Mouse (Mus musculus) heart, embryonic 13.5 days (tissue): ENCODE data around the gene Klhl40. TPM values are rescaled to one million over a fixed set of nuclear protein-coding genes. Genes with fewer than 3 reads are reported as not detected.

Experiments
- ATAC-seq: fragments of 200-750 bp; cut with Nextera tagmentation; 2 replicates; pipeline ENCODE4 v1.8.0; 2017; ENCODE audit warnings: moderate TSS enrichment; ENCODE audit not compliant: insufficient number of reproducible peaks, low FRiP score, low TSS enrichment; ENCODE audit errors: extremely low read depth
- H3K27ac ChIP-seq: fragments of 300-500 bp; sonication (generic); replicated peaks from 2 replicates; pipeline ENCODE4 v1.5.1; 2015; ENCODE audit warnings: moderate library complexity, mild to moderate bottlenecking, inconsistent platforms
- H3K27me3 ChIP-seq: fragments of 300-500 bp; sonication (generic); replicated peaks from 2 replicates; pipeline ENCODE4 v1.6.1; 2015; ENCODE audit warnings: mild to moderate bottlenecking, inconsistent platforms
- H3K36me3 ChIP-seq: fragments of 300-500 bp; sonication (generic); 2 replicates; pipeline ENCODE4 v1.6.1; 2015; ENCODE audit warnings: mild to moderate bottlenecking, inconsistent platforms
- H3K4me1 ChIP-seq: fragments of 300-500 bp; sonication (generic); 2 replicates; pipeline ENCODE4 v1.6.1; 2015; ENCODE audit warnings: inconsistent platforms
- H3K4me2 ChIP-seq: fragments of 300-500 bp; sonication (generic); 2 replicates; pipeline ENCODE4 v1.6.1; 2015; ENCODE audit warnings: inconsistent platforms, mild to moderate bottlenecking, moderate library complexity
- H3K4me3 ChIP-seq: fragments of 300-500 bp; sonication (generic); 2 replicates; pipeline ENCODE4 v1.5.1; 2015; ENCODE audit warnings: moderate library complexity, mild to moderate bottlenecking, inconsistent platforms
- H3K9ac ChIP-seq: fragments of 300-500 bp; sonication (generic); 2 replicates; pipeline ENCODE4 v1.6.1; 2015; ENCODE audit warnings: inconsistent platforms, mild to moderate bottlenecking, moderate library complexity
- H3K9me3 ChIP-seq: fragments of 300-500 bp; sonication (generic); 2 replicates; pipeline ENCODE4 v1.6.1; 2016; ENCODE audit warnings: inconsistent platforms
- WGBS: fragments of 180-500 bp; shearing (Covaris S2); methylation state at CpG from one replicate; pipeline ENCODE4 v1.1.7; 2015; ENCODE audit warnings: mixed read lengths; 5-methylcytosine and 5-hydroxymethylcytosine counted together
- polyA plus RNA-seq: library from polyadenylated mRNA; unstranded; fragments of >200 nt; fragmentation: Nextera tagmentation; extraction: Ambion mirVana; gene quantifications from 2 replicates; pipeline ENCODE4 v1.2.1, GENCODE M21; 2015

Gene Klhl40
- polyA plus RNA-seq, 1 experiment from 2014 or later: 1.4 TPM

DNA sequence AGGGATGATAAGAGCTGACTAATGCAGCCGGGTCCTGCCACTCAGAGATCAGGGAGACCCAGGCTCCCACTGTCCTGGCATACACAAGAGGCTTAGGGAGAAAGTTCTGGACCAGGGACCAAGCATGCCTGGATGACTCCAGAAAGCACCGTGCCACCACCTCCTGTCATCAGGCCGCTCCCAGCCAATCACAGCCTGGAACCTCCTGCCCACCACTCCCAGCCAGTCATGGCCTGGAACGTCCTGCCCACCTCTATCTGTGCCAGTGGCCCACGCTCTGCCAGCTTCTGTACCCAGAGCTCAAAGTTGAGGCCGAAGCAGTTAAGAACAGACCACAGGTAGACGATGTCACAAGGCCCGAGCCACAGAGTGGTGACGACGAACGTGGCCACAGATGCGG lies 7.4 kb downstream of the Klhl40 start:
- Histone ChIP-seq H3K27ac (no peak overlapping the region), H3K9ac (no peak overlapping the region), H3K4me1 (0 out of 2 replicates have a peak, but pooled peaks cover 2% of the 10 kb centered on the region), H3K36me3 (no peaks in the 10 kb centered on the region), H3K27me3 (peaks cover 47% of the 10 kb centered on the region), H3K9me3 (no peaks in the 10 kb centered on the region), H3K4me2 (no peak overlapping the region), H3K4me3 (no peak overlapping the region)
- ATAC-seq: no peak
- 77% methylated on average over 12 of the region's 12 CpGs for WGBS

DNA sequence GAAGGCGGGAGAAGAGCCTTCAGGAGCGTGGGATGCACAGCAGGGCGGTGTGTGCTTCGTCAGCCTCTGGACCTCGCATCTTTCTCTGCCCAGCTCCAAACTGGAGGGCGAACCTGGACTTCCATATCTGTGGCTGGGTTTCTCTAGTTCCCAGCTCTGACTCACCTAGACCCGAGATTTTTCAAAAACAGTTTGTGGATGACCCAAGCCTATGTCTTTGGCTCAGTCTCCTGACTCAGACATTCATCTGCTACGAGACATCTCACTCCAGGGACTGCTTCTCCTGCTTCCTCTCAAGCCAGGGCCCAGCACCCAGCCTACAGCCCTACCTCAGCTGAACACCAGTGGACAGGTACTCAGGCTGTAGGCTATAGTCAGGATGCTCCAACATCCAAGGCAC lies 7.9 kb downstream of the Klhl40 start:
- Histone ChIP-seq H3K4me1 (peaks cover 3% of the 10 kb centered on the region; the same call in 1 of the 2 replicates), H3K4me3 (no peak overlapping the region), H3K9me3 (no peaks in the 10 kb centered on the region), H3K4me2 (no peak overlapping the region), H3K36me3 (no peaks in the 10 kb centered on the region), H3K9ac (no peak overlapping the region), H3K27me3 (peaks cover 45% of the 10 kb centered on the region), H3K27ac (no peak overlapping the region)
- ATAC-seq: no peak
- WGBS: 73% methylated on average over 8 of the region's 8 CpGs

DNA sequence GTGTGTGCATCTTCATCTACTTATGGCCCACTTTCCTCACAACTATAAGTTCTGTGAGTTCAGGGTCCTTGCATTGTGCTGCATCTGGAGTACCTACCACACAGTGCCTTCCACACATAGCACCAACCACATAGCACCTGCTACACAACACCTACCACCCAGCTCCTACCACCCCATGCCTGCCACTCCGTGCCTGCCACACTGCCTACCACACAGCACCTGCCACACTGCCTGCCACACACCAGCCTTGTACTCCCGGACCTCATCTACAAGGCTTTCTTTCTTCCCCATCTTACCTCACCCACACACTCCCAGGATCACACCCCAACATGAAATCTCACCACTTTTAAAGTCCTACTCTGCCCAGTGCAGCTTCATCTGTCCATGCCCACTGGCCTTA lies 9.0 kb downstream of the Klhl40 start:
- H3K9me3 ChIP-seq: no peaks in the 10 kb centered on the region
- no peaks in the 10 kb centered on the region for H3K36me3 ChIP-seq
- H3K4me2 ChIP-seq: no peak overlapping the region
- 63% methylated on average over 2 of the region's 2 CpGs for WGBS
- ATAC-seq: no peak
- peaks cover 14% of the 10 kb centered on the region for H3K4me1 ChIP-seq
- no peak overlapping the region for H3K27ac ChIP-seq
- H3K4me3 ChIP-seq: no peak overlapping the region
- peaks cover 37% of the 10 kb centered on the region for H3K27me3 ChIP-seq
- H3K9ac ChIP-seq: no peak overlapping the region

DNA sequence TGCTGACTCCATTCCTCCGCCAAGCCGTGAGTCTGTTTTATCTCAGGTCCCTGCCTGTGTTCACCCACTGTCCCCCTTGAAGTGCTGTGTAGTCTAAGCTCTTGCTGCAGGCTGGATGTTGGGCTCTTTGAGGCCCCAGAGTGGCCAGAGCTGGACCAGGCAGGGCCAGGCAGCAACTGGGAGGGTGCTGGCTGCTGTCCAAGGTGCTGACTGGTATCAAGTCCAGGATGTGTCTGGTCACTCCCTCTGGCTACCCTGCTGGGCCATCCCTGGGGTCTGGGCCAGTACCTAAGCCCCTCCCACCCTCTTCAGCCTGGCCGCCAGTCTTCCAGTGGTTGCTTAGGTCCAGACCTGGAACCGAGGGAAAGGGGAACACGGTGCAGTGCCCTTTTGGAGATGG lies 13.8 kb downstream of the Klhl40 start:
- peaks cover 36% of the 10 kb centered on the region for H3K27me3 ChIP-seq
- no peak; the same call in 1 of the 2 replicates for ATAC-seq
- peak overlapping the region; percentile 66 for H3K4me2 ChIP-seq
- H3K4me1 ChIP-seq: peaks cover 50% of the 10 kb centered on the region
- no peak overlapping the region for H3K9ac ChIP-seq
- H3K4me3 ChIP-seq: peak overlapping the region; percentile 45
- WGBS: 13% methylated on average over 5 of the region's 5 CpGs
- no peaks in the 10 kb centered on the region for H3K36me3 ChIP-seq
- no peaks in the 10 kb centered on the region for H3K9me3 ChIP-seq
- peak overlapping the region; percentile 87 for H3K27ac ChIP-seq

DNA sequence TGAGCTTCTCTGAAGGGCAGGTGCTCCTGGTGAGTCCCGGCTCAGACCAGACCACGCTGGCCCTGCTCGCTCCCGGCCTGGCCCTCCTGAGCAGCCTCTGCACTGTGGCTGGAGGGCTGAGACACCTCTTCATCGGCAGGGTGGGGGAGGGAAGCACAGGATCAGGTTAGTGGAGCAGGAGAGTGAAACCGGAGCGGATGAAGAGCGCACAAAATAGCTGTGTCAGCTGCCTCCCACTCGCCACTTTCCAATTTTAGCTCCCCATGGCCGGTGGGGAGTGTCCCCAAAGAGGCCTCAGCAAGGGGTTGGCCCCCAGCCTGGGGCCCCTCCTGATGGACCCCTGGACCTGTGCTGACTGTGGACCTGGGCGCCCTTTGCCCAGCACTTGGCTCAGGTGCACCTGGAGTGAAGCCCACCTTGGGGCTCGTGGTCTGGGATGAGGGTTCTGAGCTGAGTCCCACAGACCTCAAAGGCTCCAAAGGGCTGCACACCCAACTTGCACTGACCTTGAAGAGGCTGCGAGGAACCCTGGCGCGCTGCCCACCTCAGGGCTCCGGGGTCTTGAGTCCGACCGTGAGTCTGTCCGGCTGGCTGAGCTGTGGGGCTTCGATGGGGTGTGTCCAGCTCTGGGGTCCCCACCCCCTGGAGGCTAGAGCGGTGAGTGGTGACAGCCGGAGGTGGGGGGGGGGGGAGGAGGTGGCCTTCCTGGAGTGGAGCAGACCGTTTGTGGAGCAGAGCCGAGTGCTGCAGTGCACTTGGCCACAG lies 14.5 kb downstream of the Klhl40 start, which contains the start of gene Hhatl:
TSS of gene Hhatl (minus strand) at position 751 of the 765 bp plus-strand sequence.
- peak; percentile 43; the same call in 1 of the 2 replicates for ATAC-seq
- Histone ChIP-seq H3K9ac (peak within 1 kb of the TSS; percentile 66), H3K4me1 (peaks cover 50% of the 10 kb centered on the region), H3K4me2 (peak within 1 kb of the TSS; percentile 66), H3K36me3 (no peaks in the 10 kb centered on the region), H3K27me3 (peaks cover 37% of the 10 kb centered on the region), H3K4me3 (peak within 1 kb of the TSS; percentile 45), H3K9me3 (no peaks in the 10 kb centered on the region), H3K27ac (peak within 1 kb of the TSS; percentile 87)
- 29% methylated on average over 22 of the region's 24 CpGs for WGBS

DNA sequence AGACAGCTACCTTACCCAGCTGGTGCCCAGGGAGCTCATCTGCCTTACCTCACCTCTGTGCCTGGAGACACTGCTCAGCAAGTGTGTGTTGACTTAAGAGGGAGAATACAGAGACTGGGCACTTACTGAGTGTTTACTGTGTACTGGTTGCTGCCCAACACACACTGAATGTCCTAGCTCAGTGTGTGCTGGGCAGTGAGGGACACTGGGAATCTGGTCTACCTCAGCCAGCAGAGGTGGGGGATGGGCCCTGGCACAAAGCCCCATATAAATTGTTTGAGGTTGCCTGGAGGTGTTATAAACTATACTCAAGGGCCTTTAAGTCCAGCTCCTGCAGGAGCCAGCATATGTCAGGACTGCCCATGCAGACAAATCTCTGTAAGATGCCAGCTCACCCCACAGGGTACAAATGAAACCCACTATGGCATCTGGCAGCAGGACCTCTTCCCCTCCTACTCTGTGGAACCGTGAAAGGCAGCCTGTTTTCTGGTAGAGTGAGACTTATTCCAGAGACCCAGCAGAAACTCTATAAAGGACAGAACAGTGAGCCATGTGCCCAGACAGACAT lies 17.6 kb downstream of the Klhl40 start:
- Histone ChIP-seq H3K9ac (no peak overlapping the region; the same call in 1 of the 2 replicates), H3K27me3 (peaks cover 33% of the 10 kb centered on the region), H3K4me2 (no peak overlapping the region), H3K4me3 (no peak overlapping the region), H3K4me1 (peaks cover 59% of the 10 kb centered on the region), H3K27ac (no peak overlapping the region), H3K9me3 (no peaks in the 10 kb centered on the region), H3K36me3 (no peaks in the 10 kb centered on the region)
- no peak for ATAC-seq
- 66% methylated on average over 1 of the region's 1 CpGs for WGBS

DNA sequence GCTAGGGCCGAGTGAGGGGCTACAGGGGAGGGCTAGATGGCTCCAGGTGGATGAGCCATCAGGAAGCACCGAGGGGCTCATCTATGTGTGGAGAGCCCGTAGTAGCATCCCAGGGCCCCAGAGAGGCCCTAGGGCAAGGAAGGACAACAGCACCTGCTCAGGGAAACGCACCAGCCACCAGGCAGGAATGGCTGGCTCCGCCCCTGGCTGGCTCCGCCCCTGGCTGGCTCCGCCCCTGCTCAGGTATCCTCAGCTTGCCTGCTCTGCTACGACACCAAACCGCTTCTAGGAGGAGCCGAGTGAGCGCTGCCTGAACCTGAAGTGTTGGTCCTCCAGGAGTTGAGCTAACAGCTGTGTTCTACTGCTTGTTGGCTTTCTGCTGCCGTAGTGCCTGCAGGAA lies 20.3 kb downstream of the Klhl40 start:
- 15% methylated on average over 12 of the region's 12 CpGs for WGBS
- Histone ChIP-seq H3K27ac (no peak overlapping the region), H3K9me3 (no peaks in the 10 kb centered on the region), H3K27me3 (peaks cover 51% of the 10 kb centered on the region), H3K4me2 (no peak overlapping the region), H3K4me1 (peaks cover 37% of the 10 kb centered on the region), H3K36me3 (no peaks in the 10 kb centered on the region), H3K4me3 (no peak overlapping the region), H3K9ac (no peak overlapping the region)
- no peak for ATAC-seq

DNA sequence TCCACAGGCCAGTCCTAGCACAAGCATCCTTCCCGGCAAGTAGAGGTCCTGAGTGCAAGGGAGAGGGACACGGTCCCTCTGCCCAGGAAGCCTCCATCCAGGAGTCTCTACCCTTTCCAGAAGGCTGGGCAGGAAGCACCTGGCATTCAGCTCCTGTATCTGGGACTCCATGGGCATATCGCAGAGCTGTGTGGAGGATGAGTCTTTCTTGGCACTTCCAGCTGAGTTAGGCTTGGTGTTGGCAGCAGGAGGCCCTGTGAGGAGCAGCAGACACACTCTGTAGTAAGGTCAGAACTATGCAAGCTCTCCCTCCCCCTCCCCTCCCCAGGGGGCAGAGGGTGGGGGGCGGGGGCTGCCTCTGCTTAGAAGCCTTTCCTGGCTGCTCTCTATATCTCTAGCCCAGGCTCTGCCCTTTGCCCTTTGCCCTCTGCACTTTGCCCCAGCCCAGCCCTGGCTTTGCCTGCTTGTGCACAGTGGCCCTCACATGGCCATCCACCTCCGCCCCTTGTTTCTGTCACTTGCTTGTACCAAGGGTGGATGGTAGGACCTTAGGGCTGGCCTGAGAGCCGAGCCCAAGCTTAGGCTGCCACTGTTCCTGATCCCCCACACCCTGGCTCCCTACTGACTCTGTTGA lies 21.6 kb downstream of the Klhl40 start:
- no peak overlapping the region for H3K9ac ChIP-seq
- H3K36me3 ChIP-seq: no peaks in the 10 kb centered on the region
- no peak overlapping the region for H3K27ac ChIP-seq
- peaks cover 51% of the 10 kb centered on the region for H3K27me3 ChIP-seq
- no peak for ATAC-seq
- WGBS: 37% methylated on average over 6 of the region's 6 CpGs
- no peaks in the 10 kb centered on the region for H3K9me3 ChIP-seq
- H3K4me2 ChIP-seq: no peak overlapping the region
- peaks cover 43% of the 10 kb centered on the region for H3K4me1 ChIP-seq
- no peak overlapping the region for H3K4me3 ChIP-seq

DNA sequence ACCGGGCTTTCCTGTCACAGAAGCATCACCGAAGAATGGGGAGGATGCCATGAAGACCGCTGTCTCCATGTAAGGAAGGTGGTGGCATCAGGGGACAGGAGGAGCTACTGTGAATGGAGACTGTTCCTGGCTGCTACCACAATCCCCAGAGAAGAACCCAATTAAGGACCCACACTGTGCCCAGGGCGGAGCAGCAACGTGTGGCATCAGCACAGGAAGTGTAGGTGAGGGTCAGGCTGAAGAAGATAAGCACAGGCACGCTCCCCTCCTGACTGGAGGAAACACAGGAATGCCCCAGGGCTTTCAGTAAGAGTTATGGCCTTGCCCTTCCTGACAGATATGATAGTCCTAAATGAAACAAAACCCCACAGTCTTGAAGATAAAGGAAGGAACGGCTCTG lies 25.3 kb downstream of the Klhl40 start:
- Histone ChIP-seq H3K27me3 (peaks cover 31% of the 10 kb centered on the region), H3K4me2 (no peak overlapping the region), H3K9me3 (no peaks in the 10 kb centered on the region), H3K36me3 (no peaks in the 10 kb centered on the region), H3K4me3 (no peak overlapping the region), H3K9ac (no peak overlapping the region), H3K4me1 (peaks cover 32% of the 10 kb centered on the region), H3K27ac (no peak overlapping the region)
- no peak for ATAC-seq
- WGBS: 46% methylated on average over 7 of the region's 7 CpGs

DNA sequence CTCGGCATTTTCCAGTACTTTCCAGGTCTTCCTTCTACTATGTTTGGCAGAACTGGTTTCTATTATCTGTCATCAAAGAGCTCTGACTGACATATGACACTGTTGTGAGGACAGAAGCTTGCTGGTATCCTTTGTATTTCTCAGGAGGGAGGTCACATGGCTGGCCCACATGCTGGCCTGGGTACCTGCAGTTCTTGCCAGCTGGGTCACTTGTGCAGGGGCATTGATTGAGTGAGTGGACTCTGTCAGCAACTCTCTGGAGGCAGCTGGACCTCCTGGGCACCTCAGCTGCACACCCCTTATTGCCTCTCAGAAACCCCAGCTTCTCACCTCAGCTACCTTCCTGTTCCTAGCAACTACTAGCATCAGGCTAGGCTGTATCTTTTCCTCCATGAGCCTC lies 30.1 kb downstream of the Klhl40 start:
- Histone ChIP-seq H3K4me3 (no peak overlapping the region), H3K27me3 (0 out of 2 replicates have a peak, but pooled peaks cover 11% of the 10 kb centered on the region), H3K9me3 (no peaks in the 10 kb centered on the region), H3K27ac (no peak overlapping the region), H3K4me1 (peaks cover 56% of the 10 kb centered on the region), H3K4me2 (no peak overlapping the region), H3K9ac (no peak overlapping the region), H3K36me3 (no peaks in the 10 kb centered on the region)
- WGBS: 25% methylated on average over 1 of the region's 1 CpGs
- ATAC-seq: no peak

DNA sequence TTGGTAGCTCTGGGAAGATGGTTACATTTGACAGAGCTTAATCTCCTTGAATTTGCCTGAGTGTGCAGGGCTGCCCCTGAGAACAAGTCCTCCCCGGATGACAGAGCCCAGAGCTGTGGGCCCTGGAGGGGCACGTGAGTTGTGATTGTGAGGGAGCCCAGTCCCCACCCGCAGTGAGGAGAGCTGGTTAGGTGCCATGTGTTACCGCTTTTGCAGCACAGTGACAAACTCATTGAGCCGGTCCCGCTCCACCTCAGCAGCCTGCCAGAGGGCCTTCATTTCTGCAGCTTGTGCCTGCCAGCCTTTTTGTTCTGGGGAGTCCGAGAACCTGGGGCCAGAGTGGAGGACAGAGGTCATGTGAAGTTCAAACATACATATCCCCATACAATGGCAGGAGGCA lies 30.5 kb downstream of the Klhl40 start:
- H3K27me3 ChIP-seq: 0 out of 2 replicates have a peak, but pooled peaks cover 13% of the 10 kb centered on the region
- H3K9me3 ChIP-seq: no peaks in the 10 kb centered on the region
- 54% methylated on average over 7 of the region's 7 CpGs for WGBS
- no peak overlapping the region for H3K4me2 ChIP-seq
- H3K9ac ChIP-seq: no peak overlapping the region
- H3K36me3 ChIP-seq: no peaks in the 10 kb centered on the region
- H3K27ac ChIP-seq: no peak overlapping the region
- no peak overlapping the region for H3K4me3 ChIP-seq
- peaks cover 52% of the 10 kb centered on the region for H3K4me1 ChIP-seq
- ATAC-seq: no peak
